Mouse (Mus musculus): ENCODE measurements around the gene Plcb4. TPM values are rescaled to one million over a fixed set of nuclear protein-coding genes. Genes with fewer than 3 reads are reported as not detected.

The Plcb4 gene
- polyA plus RNA-seq, 1 experiment from 2014 or later, result 36.3 TPM

GRCm38 (mm10) chr2:135958453-135958852 is 299.6 kb downstream of the Plcb4 start:
- no peak overlapping the region for H3K27ac ChIP-seq (ENCODE audit: low read depth, low read length)
- 90% methylated on average over 17 of the region's 17 CpGs for WGBS

DNA sequence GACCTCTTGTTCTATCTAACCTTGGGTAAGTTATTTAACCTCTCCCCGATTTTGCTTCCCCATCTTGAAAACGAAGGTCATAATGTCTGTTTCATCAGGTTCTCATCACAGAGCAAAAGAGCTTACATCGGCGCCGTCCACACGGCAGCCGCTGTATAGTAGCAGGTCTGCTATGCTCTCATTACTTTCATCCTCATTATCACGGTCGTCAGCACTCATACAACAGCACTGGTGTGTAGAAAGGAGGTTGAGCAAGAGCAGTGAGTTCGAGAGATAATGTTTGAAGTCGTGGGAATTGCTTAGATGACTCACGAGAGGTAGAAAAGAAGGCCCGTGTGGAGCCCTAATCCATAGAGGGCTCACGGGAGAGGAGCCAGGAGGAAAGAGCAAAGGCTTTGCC is 304.3 kb downstream of the Plcb4 start:
- H3K4me2 ChIP-seq (ENCODE audit: low read length), result no peak overlapping the region
- H3K4me3 ChIP-seq (ENCODE audit: low read length), result no peak overlapping the region
- no peak overlapping the region for H3K27ac ChIP-seq (ENCODE audit: low read depth, low read length)
- 0 out of 2 replicates have a peak, but pooled peaks cover 1% of the 10 kb centered on the region for H3K4me1 ChIP-seq (ENCODE audit: control insufficient read depth, insufficient read depth, low read depth, low read length)
- H3K9ac ChIP-seq (ENCODE audit: low read depth, low read length), result no peak overlapping the region
- ATAC-seq, result no peak
- H3K27me3 ChIP-seq (replicated peaks; ENCODE audit: control insufficient read depth, insufficient read depth, low read length), result no peaks in the 10 kb centered on the region
- no peaks in the 10 kb centered on the region for H3K9me3 ChIP-seq (ENCODE audit: control insufficient read depth, low read length)
- WGBS, result 89% methylated on average over 14 of the region's 14 CpGs
- no peaks in the 10 kb centered on the region for H3K36me3 ChIP-seq (ENCODE audit: control insufficient read depth, insufficient read depth, low read length)

More at GRCm38 (mm10) chr2:135958453-135958852, 299.6 kb downstream of the Plcb4 start:
- H3K4me3 ChIP-seq (ENCODE audit: low read length), result no peak overlapping the region
- no peaks in the 10 kb centered on the region for H3K9me3 ChIP-seq (ENCODE audit: control insufficient read depth, low read length)
- ATAC-seq, result no peak
- H3K9ac ChIP-seq (ENCODE audit: low read depth, low read length), result no peak overlapping the region
- no peak overlapping the region for H3K4me2 ChIP-seq (ENCODE audit: low read length)
- no peaks in the 10 kb centered on the region for H3K27me3 ChIP-seq (replicated peaks; ENCODE audit: control insufficient read depth, insufficient read depth, low read length)
- no peaks in the 10 kb centered on the region for H3K36me3 ChIP-seq (ENCODE audit: control insufficient read depth, insufficient read depth, low read length)
- H3K4me1 ChIP-seq (ENCODE audit: control insufficient read depth, insufficient read depth, low read depth, low read length), result no peaks in the 10 kb centered on the region

DNA sequence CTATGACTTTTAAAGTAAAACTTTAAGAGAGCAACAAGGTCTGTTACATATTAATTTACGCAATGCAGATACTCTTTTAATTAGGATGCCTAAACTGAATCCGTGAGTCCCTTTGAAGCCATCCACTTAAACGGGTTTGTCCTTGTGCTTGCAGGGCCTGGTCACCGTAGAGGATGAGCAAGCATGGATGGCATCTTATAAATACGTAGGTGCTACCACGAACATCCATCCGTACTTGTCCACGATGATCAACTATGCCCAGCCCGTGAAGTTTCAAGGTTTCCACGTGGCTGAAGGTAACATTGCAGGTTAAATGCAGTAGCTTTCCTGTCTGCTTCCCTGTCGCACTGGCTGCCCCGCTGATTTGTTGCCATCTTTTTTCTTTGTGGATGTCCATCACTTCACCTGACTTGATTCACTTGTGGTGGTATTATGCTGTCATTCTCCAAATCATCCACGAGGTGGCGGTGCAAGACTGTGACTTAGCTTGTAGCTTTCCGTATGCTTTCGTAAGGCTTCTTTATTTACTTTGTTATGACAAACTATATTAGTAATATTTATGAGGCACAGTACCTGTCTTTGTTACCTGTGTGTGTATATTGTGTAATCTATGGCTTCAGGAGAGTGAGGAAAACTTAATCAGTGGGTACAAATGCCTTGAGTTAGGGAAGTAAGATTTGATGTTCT is 308.2 kb downstream of the Plcb4 start:
- Histone ChIP-seq H3K27ac (ENCODE audit: low read depth, low read length) (no peak overlapping the region), H3K4me1 (ENCODE audit: control insufficient read depth, insufficient read depth, low read depth, low read length) (0 out of 2 replicates have a peak, but pooled peaks cover 4% of the 10 kb centered on the region), H3K4me3 (ENCODE audit: low read length) (no peak overlapping the region), H3K9me3 (ENCODE audit: control insufficient read depth, low read length) (no peaks in the 10 kb centered on the region), H3K4me2 (ENCODE audit: low read length) (no peak overlapping the region), H3K27me3 (replicated peaks; ENCODE audit: control insufficient read depth, insufficient read depth, low read length) (no peaks in the 10 kb centered on the region), H3K9ac (ENCODE audit: low read depth, low read length) (no peak overlapping the region), H3K36me3 (ENCODE audit: control insufficient read depth, insufficient read depth, low read length) (peaks cover 3% of the 10 kb centered on the region; the same call in 1 of the 2 replicates)
- peak; percentile 49 for ATAC-seq
- 56% methylated on average over 16 of the region's 16 CpGs for WGBS

GRCm38 (mm10) chr2:135968159-135968558 is 309.3 kb downstream of the Plcb4 start:
- ATAC-seq, result peak; percentile 69
- no peaks in the 10 kb centered on the region for H3K9me3 ChIP-seq (ENCODE audit: control insufficient read depth, low read length)
- no peaks in the 10 kb centered on the region for H3K27me3 ChIP-seq (replicated peaks; ENCODE audit: control insufficient read depth, insufficient read depth, low read length)
- 0 out of 2 replicates have a peak, but pooled peaks cover 4% of the 10 kb centered on the region for H3K4me1 ChIP-seq (ENCODE audit: control insufficient read depth, insufficient read depth, low read depth, low read length)
- no peak overlapping the region for H3K27ac ChIP-seq (ENCODE audit: low read depth, low read length)
- peaks cover 6% of the 10 kb centered on the region for H3K36me3 ChIP-seq (ENCODE audit: control insufficient read depth, insufficient read depth, low read length)
- H3K4me3 ChIP-seq (ENCODE audit: low read length), result no peak overlapping the region
- H3K4me2 ChIP-seq (ENCODE audit: low read length), result no peak overlapping the region
- H3K9ac ChIP-seq (ENCODE audit: low read depth, low read length), result no peak overlapping the region
- 31% methylated on average over 12 of the region's 12 CpGs for WGBS

DNA sequence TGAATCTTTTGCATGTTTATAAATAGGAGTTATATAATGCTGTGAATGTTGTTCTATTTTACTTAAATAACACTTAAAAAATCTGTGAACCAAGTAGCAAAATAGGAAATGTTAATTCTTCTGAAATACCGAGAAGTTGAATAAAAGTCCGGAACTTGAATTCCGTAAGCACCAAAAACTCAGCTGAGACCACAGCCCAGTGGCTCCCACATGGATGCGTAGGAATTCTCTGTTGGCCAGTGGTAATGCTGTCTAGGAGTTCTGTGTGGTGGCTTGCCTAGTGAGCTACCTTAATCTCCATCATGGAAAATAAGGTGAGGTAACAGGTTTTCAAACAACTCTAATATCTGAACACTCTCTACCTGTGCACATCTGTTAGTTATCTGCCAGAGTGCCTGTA is 312.1 kb downstream of the Plcb4 start:
- Histone ChIP-seq H3K4me3 (ENCODE audit: low read length) (no peak overlapping the region), H3K27me3 (replicated peaks; ENCODE audit: control insufficient read depth, insufficient read depth, low read length) (no peaks in the 10 kb centered on the region), H3K36me3 (ENCODE audit: control insufficient read depth, insufficient read depth, low read length) (peaks cover 6% of the 10 kb centered on the region), H3K9ac (ENCODE audit: low read depth, low read length) (no peak overlapping the region), H3K9me3 (ENCODE audit: control insufficient read depth, low read length) (no peaks in the 10 kb centered on the region), H3K4me2 (ENCODE audit: low read length) (no peak overlapping the region), H3K4me1 (ENCODE audit: control insufficient read depth, insufficient read depth, low read depth, low read length) (0 out of 2 replicates have a peak, but pooled peaks cover 4% of the 10 kb centered on the region), H3K27ac (ENCODE audit: low read depth, low read length) (no peak overlapping the region)
- no peak for ATAC-seq
- 98% methylated on average over 4 of the region's 4 CpGs for WGBS

- Histone ChIP-seq H3K27me3 (replicated peaks; ENCODE audit: control insufficient read depth, insufficient read depth, low read length) (no peaks in the 10 kb centered on the region), H3K9me3 (ENCODE audit: control insufficient read depth, low read length) (no peaks in the 10 kb centered on the region), H3K4me1 (ENCODE audit: control insufficient read depth, insufficient read depth, low read depth, low read length) (no peaks in the 10 kb centered on the region), H3K27ac (ENCODE audit: low read depth, low read length) (no peak overlapping the region), H3K4me3 (ENCODE audit: low read length) (no peak overlapping the region), H3K4me2 (ENCODE audit: low read length) (no peak overlapping the region), H3K36me3 (ENCODE audit: control insufficient read depth, insufficient read depth, low read length) (peaks cover 6% of the 10 kb centered on the region), H3K9ac (ENCODE audit: low read depth, low read length) (no peak overlapping the region)
- no peak for ATAC-seq
- WGBS, result 66% methylated on average over 9 of the region's 9 CpGs
Measured at GRCm38 (mm10) chr2:135975978-135976377, 317.2 kb downstream of the Plcb4 start.

GRCm38 (mm10) chr2:135978790-135979189 is 320.0 kb downstream of the Plcb4 start:
- no peaks in the 10 kb centered on the region for H3K27me3 ChIP-seq (replicated peaks; ENCODE audit: control insufficient read depth, insufficient read depth, low read length)
- H3K36me3 ChIP-seq (ENCODE audit: control insufficient read depth, insufficient read depth, low read length), result peaks cover 3% of the 10 kb centered on the region; the same call in 1 of the 2 replicates
- WGBS, result 51% methylated on average over 5 of the region's 5 CpGs
- H3K4me1 ChIP-seq (ENCODE audit: control insufficient read depth, insufficient read depth, low read depth, low read length), result no peaks in the 10 kb centered on the region
- H3K9me3 ChIP-seq (ENCODE audit: control insufficient read depth, low read length), result no peaks in the 10 kb centered on the region
- no peak for ATAC-seq
- H3K9ac ChIP-seq (ENCODE audit: low read depth, low read length), result no peak overlapping the region
- no peak overlapping the region for H3K4me3 ChIP-seq (ENCODE audit: low read length)
- no peak overlapping the region for H3K4me2 ChIP-seq (ENCODE audit: low read length)
- H3K27ac ChIP-seq (ENCODE audit: low read depth, low read length), result no peak overlapping the region

GRCm38 (mm10) chr2:135980428-135980827 is 321.6 kb downstream of the Plcb4 start:
- H3K4me2 ChIP-seq (ENCODE audit: low read length), result no peak overlapping the region
- H3K27ac ChIP-seq (ENCODE audit: low read depth, low read length), result no peak overlapping the region
- no peaks in the 10 kb centered on the region for H3K27me3 ChIP-seq (replicated peaks; ENCODE audit: control insufficient read depth, insufficient read depth, low read length)
- no peaks in the 10 kb centered on the region for H3K9me3 ChIP-seq (ENCODE audit: control insufficient read depth, low read length)
- H3K36me3 ChIP-seq (ENCODE audit: control insufficient read depth, insufficient read depth, low read length), result peaks cover 6% of the 10 kb centered on the region; the same call in 1 of the 2 replicates
- H3K4me3 ChIP-seq (ENCODE audit: low read length), result no peak overlapping the region
- H3K9ac ChIP-seq (ENCODE audit: low read depth, low read length), result no peak overlapping the region
- no peaks in the 10 kb centered on the region for H3K4me1 ChIP-seq (ENCODE audit: control insufficient read depth, insufficient read depth, low read depth, low read length)
- no peak for ATAC-seq
- 51% methylated on average over 1 of the region's 1 CpGs for WGBS

DNA sequence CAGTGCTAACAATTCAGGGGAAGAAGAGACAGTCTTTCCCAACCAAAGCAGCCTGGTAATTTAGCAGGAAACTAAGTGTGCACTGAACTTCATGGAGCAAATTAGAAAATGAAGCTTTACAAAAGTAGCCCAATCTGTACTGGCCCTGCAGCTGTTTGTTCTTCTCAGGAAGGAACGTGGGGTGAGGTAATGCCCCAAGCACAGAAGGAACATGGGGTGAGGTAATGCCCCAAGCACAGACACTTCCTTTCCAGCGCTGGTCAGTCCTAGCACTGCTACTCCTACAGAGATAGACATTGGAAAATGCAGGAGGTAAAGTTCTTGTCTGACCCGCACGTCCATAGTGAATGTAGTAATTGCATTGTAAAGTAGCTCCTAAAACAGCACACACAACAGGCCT is 325.2 kb downstream of the Plcb4 start:
- no peak for ATAC-seq
- Histone ChIP-seq H3K27me3 (replicated peaks; ENCODE audit: control insufficient read depth, insufficient read depth, low read length) (no peaks in the 10 kb centered on the region), H3K4me1 (ENCODE audit: control insufficient read depth, insufficient read depth, low read depth, low read length) (no peaks in the 10 kb centered on the region), H3K9me3 (ENCODE audit: control insufficient read depth, low read length) (no peaks in the 10 kb centered on the region), H3K9ac (ENCODE audit: low read depth, low read length) (no peak overlapping the region), H3K4me3 (ENCODE audit: low read length) (no peak overlapping the region), H3K27ac (ENCODE audit: low read depth, low read length) (no peak overlapping the region), H3K4me2 (ENCODE audit: low read length) (no peak overlapping the region), H3K36me3 (ENCODE audit: control insufficient read depth, insufficient read depth, low read length) (peaks cover 8% of the 10 kb centered on the region; the same call in 1 of the 2 replicates)
- 87% methylated on average over 4 of the region's 4 CpGs for WGBS

Measured in hindbrain, embryonic 16.5 days (tissue).